Mouse (Mus musculus) MEL (cell line): Measurements from ENCODE around the gene Rab44. TPM values are rescaled to one million over a fixed set of nuclear protein-coding genes. Genes with fewer than 3 reads are reported as not detected.

Experiments
- DNase-seq: peaks from one replicate; pipeline ENCODE4 v3.0.0; 2011; ENCODE audit warnings: low read depth, low spot score
- H3K27ac ChIP-seq: 2 replicates; pipeline ENCODE4 v1.5.1; 2012; ENCODE audit warnings: low read depth, mild to moderate bottlenecking, control low read depth, low read length, moderate library complexity; ENCODE audit not compliant: control insufficient read depth
- H3K27me3 ChIP-seq, 2 experiments: fragments of 150-350 bp in 1 of 2; sonication (generic) in 1 of 2; 2 replicates each; pipeline ENCODE4 v1.6.1; 2012; ENCODE audit warnings: low read length in 2 of 2, mild to moderate bottlenecking in 2 of 2, improper control_type of control experiment in 1 of 2, moderate library complexity in 1 of 2; ENCODE audit not compliant: insufficient read depth in 2 of 2, control insufficient read depth in 1 of 2
- H3K36me3 ChIP-seq, 2 experiments: 2 replicates each; pipeline ENCODE4 v1.6.1; 2012 to 2014; ENCODE audit warnings: low read length in 2 of 2, improper control_type of control experiment in 1 of 2, inconsistent platforms in 1 of 2, mild to moderate bottlenecking in 1 of 2; ENCODE audit not compliant: insufficient read depth in 2 of 2, control insufficient read depth in 1 of 2
- H3K4me1 ChIP-seq, 2 experiments: fragments of 150-350 bp in 1 of 2; sonication (generic) in 1 of 2; 2 replicates each; pipeline ENCODE4 v1.6.1; 2012; ENCODE audit warnings: low read length in 2 of 2, improper control_type of control experiment in 1 of 2, mild to moderate bottlenecking in 1 of 2; ENCODE audit not compliant: insufficient read depth in 2 of 2, control insufficient read depth in 1 of 2
- H3K4me3 ChIP-seq, 2 experiments: fragments of 150-350 bp in 1 of 2; sonication (generic) in 1 of 2; 2 replicates each; pipeline ENCODE4 v1.5.1; 2012; ENCODE audit warnings: low read depth in 2 of 2, low read length in 2 of 2, mild to moderate bottlenecking in 2 of 2, moderate library complexity in 2 of 2, control low read depth in 1 of 2, improper control_type of control experiment in 1 of 2; ENCODE audit not compliant: control insufficient read depth in 1 of 2, insufficient read depth in 1 of 2
- H3K79me2 ChIP-seq: 2 replicates; pipeline ENCODE4 v1.6.1; 2012; ENCODE audit warnings: mild to moderate bottlenecking, low read length, moderate library complexity; ENCODE audit not compliant: control insufficient read depth, poor library complexity, insufficient read depth
- H3K9ac ChIP-seq: 2 replicates; pipeline ENCODE4 v1.6.1; 2012; ENCODE audit warnings: low read depth, mild to moderate bottlenecking, control low read depth, low read length, moderate library complexity; ENCODE audit not compliant: control insufficient read depth, poor library complexity, severe bottlenecking
- H3K9me3 ChIP-seq: fragments of 150-350 bp; sonication (generic); replicated peaks from 2 replicates; pipeline ENCODE4 v1.6.1; 2012; ENCODE audit warnings: mild to moderate bottlenecking, low read length, improper control_type of control experiment, moderate library complexity; ENCODE audit not compliant: insufficient read depth
- BHLHE40 ChIP-seq: IDR thresholded peaks from 2 replicates; pipeline ENCODE4 v1.6.1; 2012; ENCODE audit warnings: low read depth, mild to moderate bottlenecking, inconsistent platforms, low read length, improper control_type of control experiment, borderline replicate concordance
- CHD1 ChIP-seq: IDR thresholded peaks from 2 replicates; pipeline ENCODE4 v1.6.1; 2012; ENCODE audit warnings: low read depth, mild to moderate bottlenecking, inconsistent platforms, low read length, improper control_type of control experiment
- E2F4 ChIP-seq: IDR thresholded peaks from 2 replicates; pipeline ENCODE4 v1.6.1; 2011; ENCODE audit warnings: low read depth, low read length, improper control_type of control experiment, borderline replicate concordance
- GATA1 ChIP-seq: IDR thresholded peaks from 2 replicates; pipeline ENCODE4 v1.6.1; 2011; ENCODE audit warnings: low read depth, low read length, improper control_type of control experiment
- HCFC1 ChIP-seq: IDR thresholded peaks from 2 replicates; pipeline ENCODE4 v1.6.1; 2012; ENCODE audit warnings: low read depth, mild to moderate bottlenecking, inconsistent platforms, low read length, improper control_type of control experiment, moderate library complexity
- JUND ChIP-seq: IDR thresholded peaks from 2 replicates; pipeline ENCODE4 v1.6.1; 2011; ENCODE audit warnings: low read depth, mild to moderate bottlenecking, improper control_type of control experiment, low read length
- MAFK ChIP-seq: IDR thresholded peaks from 2 replicates; pipeline ENCODE4 v1.6.1; 2011; ENCODE audit warnings: low read depth, mild to moderate bottlenecking, low read length, improper control_type of control experiment, borderline replicate concordance
- MAX ChIP-seq: IDR thresholded peaks from 2 replicates; pipeline ENCODE4 v1.6.1; 2011; ENCODE audit warnings: low read length, improper control_type of control experiment
- MAZ ChIP-seq: IDR thresholded peaks from 2 replicates; pipeline ENCODE4 v1.6.1; 2012; ENCODE audit warnings: low read depth, mild to moderate bottlenecking, inconsistent platforms, low read length, improper control_type of control experiment
- MXI1 ChIP-seq: IDR thresholded peaks from 2 replicates; pipeline ENCODE4 v1.6.1; 2011; ENCODE audit warnings: mild to moderate bottlenecking, low read depth, low read length, improper control_type of control experiment
- MYB ChIP-seq: IDR thresholded peaks from 2 replicates; pipeline ENCODE4 v1.6.1; 2011; ENCODE audit warnings: mild to moderate bottlenecking, low read depth, low read length, improper control_type of control experiment
- MYC ChIP-seq: IDR thresholded peaks from 2 replicates; pipeline ENCODE4 v1.6.1; 2011; ENCODE audit warnings: low read depth, mild to moderate bottlenecking, low read length, improper control_type of control experiment, moderate library complexity
- NRF1 ChIP-seq: IDR thresholded peaks from 2 replicates; pipeline ENCODE4 v1.6.1; 2014; ENCODE audit warnings: low read depth, mild to moderate bottlenecking, inconsistent platforms, low read length, improper control_type of control experiment, moderate library complexity; ENCODE audit not compliant: poor library complexity, insufficient read depth, severe bottlenecking
- RAD21 ChIP-seq: IDR thresholded peaks from 2 replicates; pipeline ENCODE4 v1.6.1; 2011; ENCODE audit warnings: mild to moderate bottlenecking, low read depth, low read length, improper control_type of control experiment
- SIN3A ChIP-seq: IDR thresholded peaks from 2 replicates; pipeline ENCODE4 v1.6.1; 2012; ENCODE audit warnings: low read length, improper control_type of control experiment, inconsistent platforms
- TBP ChIP-seq: IDR thresholded peaks from 2 replicates; pipeline ENCODE4 v1.8.0; 2011; ENCODE audit warnings: low read depth, low read length, improper control_type of control experiment
- TCF12 ChIP-seq: IDR thresholded peaks from 2 replicates; pipeline ENCODE4 v1.6.1; 2014; ENCODE audit warnings: low read depth, mild to moderate bottlenecking, inconsistent platforms, low read length, improper control_type of control experiment, moderate library complexity
- USF2 ChIP-seq, 2 experiments: IDR thresholded peaks; 2 replicates each; pipeline ENCODE4 v1.6.1; 2011 to 2012; ENCODE audit warnings: improper control_type of control experiment in 2 of 2, low read length in 2 of 2, borderline replicate concordance in 1 of 2, inconsistent platforms in 1 of 2, low read depth in 1 of 2, mild to moderate bottlenecking in 1 of 2; ENCODE audit not compliant: insufficient read depth in 1 of 2
- ZMIZ1 ChIP-seq: IDR thresholded peaks from 2 replicates; pipeline ENCODE4 v1.6.1; 2012; ENCODE audit warnings: low read depth, mild to moderate bottlenecking, inconsistent platforms, low read length, improper control_type of control experiment, moderate library complexity
- polyA plus RNA-seq, 2 experiments: library from polyadenylated mRNA; stranded (reverse) in 1 of 2; unstranded in 1 of 2; fragments of >175 nt in 1 of 2; fragments of >200 nt in 1 of 2; gene quantifications; 2 replicates each; pipeline versions ENCODE4 v1.2.1 to v1.2.4; 2012; ENCODE audit warnings: low replicate concordance in 2 of 2, low read depth in 1 of 2; ENCODE audit not compliant: insufficient read length in 2 of 2, insufficient read depth in 1 of 2, missing spikeins in 1 of 2
- total RNA-seq: library from RNA; depleted of rRNA; stranded (reverse); fragments of 300-350 nt; gene quantifications from 2 replicates; pipeline ENCODE4 v1.2.3, GENCODE M21; 2012

The Rab44 gene
- total and polyA plus RNA-seq, 3 experiments: 7.0 to 9.5 TPM; not detected in 1

DNA sequence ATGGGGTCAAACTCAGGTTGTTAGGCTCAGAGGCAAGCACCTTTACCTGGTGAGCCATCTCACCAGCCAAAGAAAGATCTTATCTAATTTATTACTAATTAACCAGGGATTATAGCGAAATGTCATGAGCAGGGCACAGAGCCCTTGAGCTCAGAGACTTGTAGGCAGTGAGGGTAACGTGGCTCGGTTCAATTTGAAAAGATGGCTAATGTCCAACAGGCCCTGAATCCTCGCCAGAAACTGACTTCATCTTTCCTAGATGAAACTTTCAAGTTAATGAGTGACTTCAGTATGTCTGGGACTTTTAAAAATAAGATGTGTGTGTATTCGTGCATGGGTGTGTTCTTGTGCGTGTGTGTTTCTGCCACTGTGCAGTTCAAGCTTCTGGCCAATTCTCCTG lies 8.9 kb downstream of the Rab44 start:
- no peak for DNase-seq
- no peak overlapping the region for H3K4me3 ChIP-seq
- no peaks in the 10 kb centered on the region for H3K9me3 ChIP-seq
- H3K79me2 ChIP-seq: no peaks in the 10 kb centered on the region
- TF ChIP-seq MAX: no peak
- no peak for TF ChIP-seq RAD21
- TF ChIP-seq TBP: no peak
- TF ChIP-seq GATA1: no peak
- TF ChIP-seq MYC: no peak
- TF ChIP-seq USF2 (IDR thresholded peaks at IDR 0.05; ENCODE audit: borderline replicate concordance in 1 of 2, insufficient read depth in 1 of 2, low read depth in 1 of 2, low read length in 2 of 2): no peak
- TF ChIP-seq MAFK: no peak
- no peak for TF ChIP-seq ZMIZ1
- no peak for TF ChIP-seq SIN3A
- TF ChIP-seq CHD1: no peak
- 0 out of 4 replicates have a peak, but pooled peaks cover 0 to 3% of the 10 kb centered on the region in 2 experiments for H3K4me1 ChIP-seq
- no peaks in the 10 kb centered on the region for H3K36me3 ChIP-seq
- H3K27ac ChIP-seq: no peak overlapping the region
- H3K27me3 ChIP-seq: no peaks in the 10 kb centered on the region
- no peak overlapping the region for H3K9ac ChIP-seq

DNA sequence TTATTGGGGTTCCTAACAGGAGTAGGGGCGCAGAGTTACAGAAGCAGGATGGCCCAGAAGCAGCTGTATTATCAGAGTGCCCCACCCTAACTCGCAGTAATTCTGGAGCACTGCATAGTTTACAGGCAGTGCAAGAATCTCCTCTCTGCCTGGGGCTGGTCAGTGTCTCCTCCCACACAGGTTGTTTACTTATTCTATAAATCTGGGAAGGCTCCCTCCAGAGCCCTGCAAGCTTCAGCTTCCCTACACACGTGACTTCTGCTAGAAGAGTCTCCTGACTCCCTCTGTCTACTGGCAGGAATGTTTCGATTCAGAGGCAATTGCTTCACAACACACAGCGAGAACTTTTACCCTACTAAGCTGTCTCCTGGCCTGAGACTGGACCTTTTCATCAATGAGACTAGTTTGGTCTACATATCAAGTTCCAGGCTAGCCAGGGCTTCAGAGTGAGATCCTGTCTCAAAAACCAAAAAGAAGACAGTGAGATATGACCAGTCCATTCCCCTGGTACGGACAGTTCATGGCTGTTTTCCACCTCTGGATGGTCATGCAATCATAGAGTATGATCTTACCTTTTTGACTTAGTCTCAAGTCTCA lies 9.7 kb downstream of the Rab44 start:
- Histone ChIP-seq H3K79me2 (no peaks in the 10 kb centered on the region), H3K4me1 (0 out of 4 replicates have a peak, but pooled peaks cover 0 to 3% of the 10 kb centered on the region in 2 experiments), H3K4me3 (no peak overlapping the region), H3K27me3 (no peaks in the 10 kb centered on the region), H3K9ac (no peak overlapping the region), H3K9me3 (no peaks in the 10 kb centered on the region), H3K36me3 (no peaks in the 10 kb centered on the region), H3K27ac (no peak overlapping the region)
- DNase-seq: no peak
- TF ChIP-seq CHD1: no peak
- TF ChIP-seq MAZ: no peak
- no peak for TF ChIP-seq HCFC1
- TF ChIP-seq TBP: no peak
- no peak for TF ChIP-seq MYB
- no peak for TF ChIP-seq BHLHE40
- no peak for TF ChIP-seq NRF1
- TF ChIP-seq TCF12: no peak
- no peak for TF ChIP-seq E2F4
- TF ChIP-seq JUND: no peak
- TF ChIP-seq MXI1: no peak
